Mouse (Mus musculus): ENCODE data around the gene Arhgef12.

The Arhgef12 gene

DNA sequence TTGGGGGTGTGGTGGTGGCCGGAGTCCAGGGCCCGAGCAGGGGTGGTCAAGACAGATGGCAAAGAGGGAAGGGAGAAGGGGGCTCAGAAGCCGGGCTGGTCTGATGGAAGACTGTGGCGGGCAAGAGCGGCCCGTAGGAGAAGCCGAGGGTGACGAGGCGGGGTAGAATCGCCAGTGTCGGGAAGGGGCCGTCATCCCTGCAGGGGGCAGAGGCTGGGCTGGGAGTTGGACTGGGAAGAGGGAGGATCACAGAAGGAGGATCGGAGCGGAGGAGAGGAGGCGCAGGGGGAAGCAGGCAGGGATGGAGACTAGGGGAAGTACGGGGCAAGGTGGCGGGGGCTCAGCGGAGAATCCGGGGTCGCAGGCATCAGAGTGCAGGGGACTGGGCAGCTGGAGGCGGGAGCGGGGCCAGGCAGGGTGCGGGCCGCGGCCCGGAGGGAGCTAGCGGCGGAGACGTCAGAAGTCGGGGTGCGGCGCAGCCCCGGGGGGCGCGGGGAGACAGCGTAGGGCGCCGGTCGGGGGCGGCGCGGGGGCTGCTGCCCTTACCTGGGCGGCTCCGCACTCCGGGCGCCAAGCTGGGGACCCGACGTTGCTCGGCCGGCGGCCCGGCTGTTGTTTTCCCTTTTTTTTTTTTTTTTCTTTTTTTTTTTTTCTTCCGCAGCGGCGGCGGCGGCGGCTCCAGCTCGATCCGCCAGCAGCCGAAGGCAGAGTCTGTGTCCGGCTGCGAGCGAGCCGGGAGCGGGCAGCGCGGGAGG, 163.1 kb downstream of the Arhgef12 start, which contains the start of gene Grik4:
Grik4 (minus strand) TSS at position 713 of the 755 bp plus-strand sequence.
- in situ Hi-C loops (cut with MboI; ENCODE audit: low sequenced_read_pairs) = loop anchor here (25.0 kb wide), 1 partner anchor 607 kb away; no protein-coding TSS in a partner anchor

DNA sequence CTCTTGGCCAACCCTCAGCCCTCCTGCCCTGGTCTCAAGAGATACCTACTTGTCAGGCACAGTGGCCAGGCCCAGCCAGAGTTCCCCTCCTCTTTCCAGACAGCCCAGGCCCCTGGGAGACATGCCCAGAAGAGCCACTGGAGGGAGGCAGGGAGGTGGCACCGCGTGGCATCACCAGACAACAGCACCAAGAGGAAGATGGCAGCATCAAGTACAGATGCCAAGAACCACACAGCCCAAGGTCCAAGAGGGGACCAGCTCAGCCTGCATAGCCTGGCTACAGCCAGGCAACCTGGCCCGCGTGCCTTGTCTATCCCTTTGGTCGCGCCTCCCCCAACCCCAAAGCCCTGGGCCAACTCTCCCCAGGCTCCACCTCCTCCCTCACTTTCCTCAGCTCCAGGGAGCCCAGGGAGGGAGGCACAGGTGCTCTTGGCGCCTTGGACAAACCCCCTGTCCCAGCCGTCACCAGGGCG, 163.9 kb downstream of the Arhgef12 start:
- in situ Hi-C loops (cut with MboI; ENCODE audit: low sequenced_read_pairs) = loop anchor here (25.0 kb wide), 1 partner anchor 606 kb away; no protein-coding TSS in a partner anchor

DNA sequence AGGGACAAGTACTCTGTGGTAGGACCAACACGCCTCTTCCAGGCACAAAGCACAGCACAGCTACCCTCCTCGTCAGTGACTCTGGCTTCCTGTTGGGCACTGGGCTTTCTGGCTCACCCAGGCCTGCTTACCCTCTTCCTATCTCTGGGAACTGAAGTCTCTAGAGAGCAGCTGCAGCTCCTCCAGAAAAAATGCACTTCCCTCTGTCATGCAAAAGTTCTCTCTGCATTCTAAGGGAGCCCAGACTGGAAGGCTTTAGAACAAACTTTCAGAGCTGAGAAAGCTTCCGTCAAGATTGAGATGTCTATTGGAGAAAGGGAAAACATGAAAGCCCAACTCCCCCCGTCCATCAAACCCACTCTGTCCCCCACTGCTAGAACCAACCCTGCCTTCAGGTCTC, 164.9 kb downstream of the Arhgef12 start:
- in situ Hi-C loops (cut with MboI; ENCODE audit: low sequenced_read_pairs) = loop anchor here (25.0 kb wide), 1 partner anchor 605 kb away; no protein-coding TSS in a partner anchor

GRCm38 (mm10) chr9:42932146-42932545, 174.9 kb downstream of the Arhgef12 start:
- in situ Hi-C loops (cut with MboI; ENCODE audit: low sequenced_read_pairs) = loop anchor here (25.0 kb wide), 1 partner anchor 595 kb away; no protein-coding TSS in a partner anchor

GRCm38 (mm10) chr9:42927498-42927897, 179.5 kb downstream of the Arhgef12 start:
- in situ Hi-C loops (cut with MboI; ENCODE audit: low sequenced_read_pairs) = loop anchor here (25.0 kb wide), 1 partner anchor 590 kb away; no protein-coding TSS in a partner anchor

DNA sequence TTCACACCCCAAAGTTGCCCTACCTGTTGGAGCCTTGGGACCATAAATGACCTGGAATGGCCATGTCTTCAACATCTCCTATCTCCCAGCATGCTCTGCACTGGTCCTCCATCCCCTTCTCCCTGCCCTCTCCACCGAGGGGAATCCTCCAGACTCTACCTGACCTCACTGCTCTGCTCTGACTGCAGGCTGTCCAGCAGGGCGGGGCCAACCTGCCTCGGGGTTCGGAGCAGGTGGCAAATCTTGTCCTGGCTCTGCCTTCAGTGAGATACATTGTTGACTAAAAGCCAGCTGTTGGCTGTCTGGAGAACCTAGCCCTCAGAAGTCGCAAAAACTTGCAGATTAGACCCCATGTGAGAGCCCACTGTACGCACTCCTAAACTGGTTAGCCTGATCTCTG, 180.5 kb downstream of the Arhgef12 start:
- in situ Hi-C loops (cut with MboI; ENCODE audit: low sequenced_read_pairs) = loop anchor here (25.0 kb wide), 1 partner anchor 589 kb away; no protein-coding TSS in a partner anchor

DNA sequence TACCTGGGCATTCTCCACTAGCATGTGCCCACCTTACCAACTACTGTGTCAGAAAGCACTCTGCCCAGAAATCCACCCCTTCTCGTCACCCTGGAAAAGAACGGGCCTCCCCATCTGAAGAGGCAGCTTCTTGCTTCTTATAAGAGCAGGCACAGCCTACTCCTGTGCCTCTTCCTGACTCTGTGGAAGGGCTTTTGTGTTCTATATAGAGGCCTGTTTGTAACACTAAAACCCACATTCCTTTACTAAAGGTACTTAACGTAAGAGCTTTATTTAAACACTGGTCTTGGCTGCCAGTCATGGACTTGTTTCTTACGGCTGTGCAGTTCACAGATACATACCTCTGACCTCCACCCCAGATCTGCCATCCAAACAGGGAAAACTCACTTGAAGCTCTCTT, 185.2 kb downstream of the Arhgef12 start:
- in situ Hi-C loops (cut with MboI; ENCODE audit: low sequenced_read_pairs) = no loop called here

- in situ Hi-C loops (cut with MboI; ENCODE audit: low sequenced_read_pairs) = no loop called here
These were observed 186.8 kb downstream of the Arhgef12 start for GRCm38 (mm10) chr9:42920190-42920589.

DNA sequence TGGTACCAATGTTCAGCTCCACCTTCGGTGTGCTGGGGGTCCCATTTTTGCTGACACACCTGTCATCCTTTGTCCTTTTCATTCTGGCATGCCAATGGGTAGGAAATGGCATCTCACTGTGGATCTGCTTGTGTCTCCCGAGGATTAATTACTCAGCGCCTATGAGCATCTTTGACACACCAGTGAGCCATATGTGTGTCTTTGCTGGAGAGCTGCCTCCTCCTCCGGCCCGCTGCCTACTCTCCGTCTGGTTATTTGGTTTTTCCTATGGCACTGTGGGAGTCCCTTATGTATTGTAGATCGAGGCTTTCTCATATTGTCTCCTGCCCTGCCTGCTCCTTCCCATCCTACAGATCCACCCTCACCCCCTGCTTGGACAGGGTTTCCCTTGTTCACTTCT, 189.1 kb downstream of the Arhgef12 start:
- in situ Hi-C loops (cut with MboI; ENCODE audit: low sequenced_read_pairs) = no loop called here

Data from CH12F3 (cell line).